Mouse (Mus musculus): ENCODE data around the gene Sell. TPM values are rescaled to one million over a fixed set of nuclear protein-coding genes. Genes with fewer than 3 reads are reported as not detected.

Sell gene
- polyA plus RNA-seq, 1 experiment from 2014 or later, result 0.23 TPM

- H3K9ac ChIP-seq (ENCODE audit: low read depth, low read length), result no peak overlapping the region
- no peaks in the 10 kb centered on the region for H3K4me1 ChIP-seq (replicated peaks; ENCODE audit: control insufficient read depth, insufficient read depth, low read length)
- H3K27ac ChIP-seq (ENCODE audit: low read depth, low read length), result no peak overlapping the region
- H3K4me3 ChIP-seq (ENCODE audit: low read depth, low read length), result no peak overlapping the region
- no peaks in the 10 kb centered on the region for H3K9me3 ChIP-seq (ENCODE audit: control insufficient read depth)
- no peak for ATAC-seq
- TF ChIP-seq CTCF (IDR thresholded peaks at IDR 0.05; ENCODE audit: low read depth), result no peak
- no peaks in the 10 kb centered on the region for H3K36me3 ChIP-seq (ENCODE audit: control insufficient read depth, insufficient read depth)
- WGBS, result 83% methylated on average over 4 of the region's 4 CpGs
- no peak overlapping the region for H3K4me2 ChIP-seq (replicated peaks; ENCODE audit: low read depth)
- H3K27me3 ChIP-seq (replicated peaks; ENCODE audit: control insufficient read depth, insufficient read depth, low read length), result no peaks in the 10 kb centered on the region
These were observed 16.6 kb downstream of the Sell start for GRCm38 (mm10) chr1:164078323-164078741.

- no peak for ATAC-seq
These were observed 17.3 kb downstream of the Sell start for GRCm38 (mm10) chr1:164079091-164079490.

DNA sequence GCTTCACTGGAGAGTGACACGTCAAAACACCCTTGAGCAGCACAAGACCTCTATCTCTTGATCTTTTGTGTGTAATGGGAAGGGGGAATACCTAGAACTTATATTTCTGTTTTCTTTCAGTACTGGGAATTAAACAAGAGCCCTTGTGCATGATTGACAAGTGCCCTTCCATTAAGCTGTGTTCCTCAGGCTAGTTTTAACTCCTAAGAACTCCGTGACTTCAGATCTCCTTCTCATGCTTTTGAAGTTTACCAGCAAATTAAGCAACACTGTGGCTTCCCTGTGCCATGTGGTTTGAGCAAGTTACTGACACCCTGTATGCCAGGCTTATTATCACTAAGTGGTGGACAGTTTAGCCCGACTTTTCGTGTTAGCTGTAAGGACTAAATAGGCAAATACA is 21.3 kb downstream of the Sell start:
- H3K27ac ChIP-seq (ENCODE audit: low read depth, low read length), result no peak overlapping the region
- no peak overlapping the region for H3K4me2 ChIP-seq (replicated peaks; ENCODE audit: low read depth)
- no peak overlapping the region for H3K9ac ChIP-seq (ENCODE audit: low read depth, low read length)
- no peaks in the 10 kb centered on the region for H3K4me1 ChIP-seq (replicated peaks; ENCODE audit: control insufficient read depth, insufficient read depth, low read length)
- no peaks in the 10 kb centered on the region for H3K9me3 ChIP-seq (ENCODE audit: control insufficient read depth)
- 81% methylated on average over 4 of the region's 4 CpGs for WGBS
- no peaks in the 10 kb centered on the region for H3K36me3 ChIP-seq (ENCODE audit: control insufficient read depth, insufficient read depth)
- no peak for ATAC-seq
- no peak for TF ChIP-seq CTCF (IDR thresholded peaks at IDR 0.05; ENCODE audit: low read depth)
- H3K27me3 ChIP-seq (replicated peaks; ENCODE audit: control insufficient read depth, insufficient read depth, low read length), result no peaks in the 10 kb centered on the region
- no peak overlapping the region for H3K4me3 ChIP-seq (ENCODE audit: low read depth, low read length)

More at GRCm38 (mm10) chr1:164079091-164079490, 17.3 kb downstream of the Sell start:
- no peak for TF ChIP-seq CTCF (IDR thresholded peaks at IDR 0.05; ENCODE audit: low read depth)
- Histone ChIP-seq H3K36me3 (ENCODE audit: control insufficient read depth, insufficient read depth) (no peaks in the 10 kb centered on the region), H3K4me2 (replicated peaks; ENCODE audit: low read depth) (no peak overlapping the region), H3K27ac (ENCODE audit: low read depth, low read length) (no peak overlapping the region), H3K4me3 (ENCODE audit: low read depth, low read length) (no peak overlapping the region), H3K9me3 (ENCODE audit: control insufficient read depth) (no peaks in the 10 kb centered on the region), H3K9ac (ENCODE audit: low read depth, low read length) (no peak overlapping the region), H3K27me3 (replicated peaks; ENCODE audit: control insufficient read depth, insufficient read depth, low read length) (no peaks in the 10 kb centered on the region), H3K4me1 (replicated peaks; ENCODE audit: control insufficient read depth, insufficient read depth, low read length) (no peaks in the 10 kb centered on the region)
- 78% methylated on average over 11 of the region's 11 CpGs for WGBS

DNA sequence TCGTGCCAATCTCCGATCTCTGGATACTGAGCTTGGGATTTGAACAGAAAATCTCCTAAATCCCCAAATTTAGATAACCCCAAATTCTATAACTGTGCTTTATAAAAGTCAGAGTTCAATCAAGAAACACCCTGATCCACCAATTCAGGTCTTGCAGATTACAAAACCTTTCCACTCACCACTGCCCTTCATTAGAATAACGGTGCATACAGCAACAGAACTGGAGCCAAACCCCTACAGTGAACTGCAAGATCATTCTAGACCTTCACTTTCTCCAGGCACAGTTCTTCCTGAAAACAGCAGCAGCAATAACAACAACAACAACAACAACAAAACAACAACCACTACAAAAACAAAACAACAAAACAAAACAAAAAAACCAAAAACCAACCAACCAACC is 25.0 kb downstream of the Sell start:
- Histone ChIP-seq H3K27ac (ENCODE audit: low read depth, low read length) (no peak overlapping the region), H3K4me2 (replicated peaks; ENCODE audit: low read depth) (no peak overlapping the region), H3K36me3 (ENCODE audit: control insufficient read depth, insufficient read depth) (no peaks in the 10 kb centered on the region), H3K9ac (ENCODE audit: low read depth, low read length) (no peak overlapping the region), H3K4me1 (replicated peaks; ENCODE audit: control insufficient read depth, insufficient read depth, low read length) (no peaks in the 10 kb centered on the region), H3K27me3 (replicated peaks; ENCODE audit: control insufficient read depth, insufficient read depth, low read length) (no peaks in the 10 kb centered on the region), H3K9me3 (ENCODE audit: control insufficient read depth) (no peaks in the 10 kb centered on the region), H3K4me3 (ENCODE audit: low read depth, low read length) (no peak overlapping the region)
- no peak for ATAC-seq
- 76% methylated on average over 3 of the region's 3 CpGs for WGBS
- no peak for TF ChIP-seq CTCF (IDR thresholded peaks at IDR 0.05; ENCODE audit: low read depth)

GRCm38 (mm10) chr1:164087872-164088271 is 26.1 kb downstream of the Sell start:
- ATAC-seq, result no peak
- Histone ChIP-seq H3K36me3 (ENCODE audit: control insufficient read depth, insufficient read depth) (no peaks in the 10 kb centered on the region), H3K27ac (ENCODE audit: low read depth, low read length) (no peak overlapping the region), H3K4me3 (ENCODE audit: low read depth, low read length) (no peak overlapping the region), H3K4me2 (replicated peaks; ENCODE audit: low read depth) (no peak overlapping the region), H3K9ac (ENCODE audit: low read depth, low read length) (no peak overlapping the region), H3K9me3 (ENCODE audit: control insufficient read depth) (no peaks in the 10 kb centered on the region), H3K4me1 (replicated peaks; ENCODE audit: control insufficient read depth, insufficient read depth, low read length) (no peaks in the 10 kb centered on the region), H3K27me3 (replicated peaks; ENCODE audit: control insufficient read depth, insufficient read depth, low read length) (no peaks in the 10 kb centered on the region)
- 88% methylated on average over 5 of the region's 5 CpGs for WGBS
- TF ChIP-seq CTCF (IDR thresholded peaks at IDR 0.05; ENCODE audit: low read depth), result no peak

DNA sequence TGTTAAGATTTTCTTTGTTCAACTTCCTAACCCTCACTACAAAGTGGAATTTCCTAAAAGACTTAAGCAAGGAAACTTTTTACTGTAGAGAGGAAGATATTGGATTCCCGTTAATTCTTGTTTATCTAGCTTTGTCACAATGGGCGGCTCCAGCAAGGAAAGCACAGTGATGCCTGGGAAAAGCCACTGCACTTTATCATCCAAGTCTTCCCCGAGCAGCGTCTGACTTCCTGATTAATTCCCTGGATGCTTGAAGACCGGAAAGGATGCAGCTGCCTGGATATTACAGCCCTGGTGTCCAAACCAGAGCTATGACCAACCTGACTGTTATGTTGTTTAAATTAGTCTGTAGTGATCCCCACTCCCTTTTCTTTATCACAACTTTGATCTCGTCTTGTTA is 35.0 kb downstream of the Sell start:
- Histone ChIP-seq H3K27me3 (replicated peaks; ENCODE audit: control insufficient read depth, insufficient read depth, low read length) (no peaks in the 10 kb centered on the region), H3K36me3 (ENCODE audit: control insufficient read depth, insufficient read depth) (no peaks in the 10 kb centered on the region), H3K27ac (ENCODE audit: low read depth, low read length) (no peak overlapping the region), H3K9ac (ENCODE audit: low read depth, low read length) (no peak overlapping the region), H3K4me1 (replicated peaks; ENCODE audit: control insufficient read depth, insufficient read depth, low read length) (no peaks in the 10 kb centered on the region), H3K9me3 (ENCODE audit: control insufficient read depth) (no peaks in the 10 kb centered on the region), H3K4me3 (ENCODE audit: low read depth, low read length) (no peak overlapping the region), H3K4me2 (replicated peaks; ENCODE audit: low read depth) (no peak overlapping the region)
- WGBS, result 29% methylated on average over 6 of the region's 6 CpGs
- TF ChIP-seq CTCF (IDR thresholded peaks at IDR 0.05; ENCODE audit: low read depth), result no peak
- no peak for ATAC-seq

DNA sequence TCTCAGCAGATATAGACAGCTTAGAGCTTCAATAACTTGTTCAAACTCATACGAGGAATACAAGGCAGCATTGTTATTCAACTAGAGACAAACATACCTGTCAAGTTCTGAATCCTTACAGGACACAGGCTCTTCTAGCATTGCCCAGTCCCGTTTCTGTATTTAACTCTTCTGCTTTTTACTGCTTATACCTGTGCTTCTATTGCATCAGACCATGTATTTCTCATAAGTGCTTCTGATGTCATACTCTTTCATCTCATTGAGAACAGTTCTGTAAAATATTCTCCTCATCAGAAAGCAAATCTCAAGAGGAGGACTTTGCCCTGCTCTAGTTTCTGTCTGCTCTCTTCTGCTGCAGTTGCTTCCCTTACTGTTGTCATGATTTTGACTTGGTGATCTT is 36.1 kb downstream of the Sell start:
- WGBS, result 73% methylated on average over 2 of the region's 2 CpGs

More for the DNA sequence above, 36.1 kb downstream of the Sell start:
- Histone ChIP-seq H3K27ac (ENCODE audit: low read depth, low read length) (no peak overlapping the region), H3K4me3 (ENCODE audit: low read depth, low read length) (no peak overlapping the region), H3K27me3 (replicated peaks; ENCODE audit: control insufficient read depth, insufficient read depth, low read length) (no peaks in the 10 kb centered on the region), H3K4me2 (replicated peaks; ENCODE audit: low read depth) (no peak overlapping the region), H3K9me3 (ENCODE audit: control insufficient read depth) (no peaks in the 10 kb centered on the region), H3K9ac (ENCODE audit: low read depth, low read length) (no peak overlapping the region), H3K36me3 (ENCODE audit: control insufficient read depth, insufficient read depth) (no peaks in the 10 kb centered on the region), H3K4me1 (replicated peaks; ENCODE audit: control insufficient read depth, insufficient read depth, low read length) (no peaks in the 10 kb centered on the region)
- no peak for TF ChIP-seq CTCF (IDR thresholded peaks at IDR 0.05; ENCODE audit: low read depth)
- ATAC-seq, result no peak
